Mouse (Mus musculus) retina, embryonic 14.5 days (tissue): ENCODE results near the gene Icam2.
A peak's percentile ranks its signal among the peaks of the same experiment; 100 is the strongest.
"Not testable (repeated sequence)": the region's sequence is repeated elsewhere in the genome, so short reads cannot be mapped to it uniquely, and the experiment has no call there.

Source experiments
- DNase-seq: peaks from one replicate; pipeline ENCODE4 v3.0.0-alpha.2; 2015; ENCODE audit warnings: low spot score

Icam2 gene

DNA sequence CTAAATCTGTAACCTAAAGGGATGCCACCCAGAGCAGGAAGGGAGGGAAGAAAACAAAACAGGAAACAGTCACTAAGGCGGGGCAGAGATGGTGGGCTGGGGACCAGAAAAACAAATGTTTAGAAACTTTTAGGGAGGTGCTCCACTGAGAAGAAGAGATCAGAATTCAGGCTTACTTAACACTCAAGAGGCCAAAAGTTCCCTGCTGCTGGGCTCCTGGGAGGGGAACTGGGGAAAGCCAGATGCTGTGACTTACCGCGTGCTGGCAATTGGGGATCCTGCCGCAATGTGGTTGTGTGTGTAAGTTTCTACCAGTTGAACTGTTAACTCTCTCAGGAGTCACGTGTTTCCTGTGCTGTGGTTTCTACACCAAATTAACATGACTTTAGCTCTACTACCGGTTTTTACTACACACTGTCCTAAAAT is at the start of gene Icam2:
Icam2 (minus strand) TSS at position 285 of the 426 bp plus-strand sequence.
- DNase-seq, result no peak

DNA sequence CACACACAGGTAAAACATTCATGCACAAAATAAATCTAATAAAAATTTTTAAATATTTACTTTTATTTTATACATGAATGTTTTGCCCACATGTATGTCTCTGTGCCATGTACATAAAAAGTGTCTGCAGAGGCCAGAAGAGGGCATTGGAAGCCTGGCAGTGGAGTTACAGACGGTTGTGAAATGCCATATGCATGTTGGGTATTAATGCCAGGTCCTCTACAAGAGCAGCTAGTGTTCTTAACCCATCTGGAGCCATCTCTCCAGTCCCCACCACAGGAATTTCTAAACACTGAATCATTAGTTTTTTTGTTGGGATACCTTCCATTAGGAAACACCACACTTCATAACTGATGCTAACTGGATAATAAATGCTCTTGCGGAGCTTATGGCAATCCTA is 49.7 kb upstream of the Icam2 start:
- DNase-seq, result no peak

DNA sequence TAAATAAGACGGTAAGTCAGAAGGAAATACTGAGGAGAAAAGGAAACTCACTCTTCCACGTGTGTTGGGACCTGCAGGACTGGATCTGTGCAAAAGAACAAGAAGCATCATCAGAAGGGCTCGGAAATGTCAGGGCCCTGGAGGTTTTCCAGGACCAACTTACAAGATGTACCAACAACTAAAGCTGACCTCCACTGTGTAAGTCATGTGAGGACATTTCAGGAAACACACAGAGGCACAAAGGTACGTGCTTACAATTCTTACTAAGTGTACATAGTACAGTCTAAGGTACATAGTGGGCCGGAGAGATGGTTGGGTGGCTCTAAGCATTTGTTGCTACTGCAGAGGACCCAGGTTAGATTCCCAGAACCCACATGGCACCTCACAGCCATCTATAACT is 49.2 kb upstream of the Icam2 start:
- DNase-seq, result no peak

DNA sequence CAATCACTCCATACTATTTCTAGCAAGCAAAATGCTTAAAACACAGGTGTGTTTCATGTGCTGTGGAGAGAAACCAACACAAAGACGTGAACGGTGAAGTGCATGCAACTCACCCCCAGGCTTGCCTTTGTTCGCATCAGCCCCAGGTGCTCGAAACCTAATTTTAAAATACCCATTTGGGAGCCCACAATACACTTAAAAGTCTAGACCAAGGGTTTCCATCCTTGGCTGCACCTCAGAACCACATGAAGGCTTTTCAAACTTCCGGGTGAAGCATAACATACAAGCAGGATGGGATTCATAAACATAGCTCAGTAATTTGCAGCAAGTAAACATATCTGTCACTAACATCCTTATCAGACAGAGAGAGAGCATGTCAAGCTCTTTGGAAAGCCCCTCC is 42.5 kb upstream of the Icam2 start:
- DNase-seq, result no peak

DNA sequence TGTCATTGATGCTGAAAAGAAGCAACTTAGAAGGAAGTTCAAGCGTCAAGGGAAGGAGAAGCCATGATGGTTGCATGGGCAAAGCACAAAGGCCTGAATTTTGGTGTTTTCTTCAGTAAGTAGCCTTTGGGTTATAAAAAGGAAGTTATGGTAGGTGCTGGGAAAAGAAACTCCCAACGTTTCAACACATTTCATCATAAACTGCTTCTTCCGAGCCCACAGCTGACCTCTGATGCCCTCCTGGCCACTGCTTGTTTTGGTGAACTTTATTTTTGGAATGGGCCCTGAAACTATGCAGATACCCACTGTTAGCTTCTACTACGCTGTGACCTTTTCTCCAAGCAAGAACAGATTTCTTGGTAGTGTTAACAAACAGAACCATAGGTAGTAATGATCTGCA is 41.8 kb upstream of the Icam2 start:
- no peak for DNase-seq

DNA sequence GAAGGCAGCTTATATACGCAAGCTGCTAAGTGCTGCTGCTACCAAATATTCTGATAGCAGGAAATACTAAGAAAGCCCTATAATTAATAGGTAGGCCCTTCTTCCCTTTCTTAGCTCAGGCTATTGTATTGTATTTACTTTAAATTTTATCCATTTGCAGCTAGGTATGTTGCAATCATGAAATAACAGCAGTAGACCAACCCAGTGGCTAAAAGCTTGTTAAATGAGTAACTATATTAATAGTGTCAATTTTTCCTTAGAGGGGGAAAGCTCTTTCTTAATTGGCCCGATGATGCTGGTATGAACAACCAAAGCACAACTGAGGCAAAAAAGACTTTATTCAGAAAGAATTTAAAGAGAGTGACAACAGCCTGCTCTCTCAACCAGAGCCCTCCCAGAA is 40.7 kb upstream of the Icam2 start:
- no peak for DNase-seq

DNA sequence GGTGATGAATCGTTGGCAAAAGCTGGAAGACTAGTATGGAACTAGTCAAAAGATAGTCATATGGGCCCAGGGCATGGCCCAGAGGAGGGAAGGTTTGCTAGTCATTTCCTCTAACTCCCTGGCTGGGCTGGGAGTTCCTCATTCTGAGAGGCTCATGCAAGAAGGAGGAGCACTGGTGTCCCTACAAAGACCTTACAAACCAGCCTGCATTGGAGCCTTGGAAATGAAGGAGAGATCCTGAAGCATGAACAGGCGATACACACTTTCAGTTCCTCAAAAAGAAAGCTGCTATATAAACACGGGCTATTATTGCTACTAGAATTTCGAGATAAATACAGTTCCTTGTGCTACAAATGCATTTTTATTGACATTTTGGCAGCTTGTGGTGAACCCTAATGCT is 40.2 kb upstream of the Icam2 start:
- DNase-seq, result no peak

DNA sequence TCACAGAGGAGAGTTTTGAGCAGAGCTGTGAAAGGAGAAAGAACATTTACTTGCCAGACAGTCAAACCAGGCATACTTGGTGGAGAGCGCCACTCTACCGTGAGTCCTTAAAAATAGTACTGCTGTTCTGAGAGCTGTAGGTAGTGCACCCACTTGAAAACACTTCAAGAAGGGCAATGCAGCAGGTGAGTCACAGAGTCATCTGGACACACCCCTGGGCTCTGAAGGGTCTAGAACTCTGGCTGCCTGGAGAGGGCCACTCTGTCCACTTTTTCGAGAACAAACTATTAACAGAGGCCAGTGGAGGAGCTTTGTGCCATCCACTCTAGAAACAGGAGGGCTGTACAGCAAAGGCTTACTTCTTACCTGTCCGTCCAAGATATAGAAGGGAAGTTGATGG is 38.6 kb upstream of the Icam2 start:
- no peak for DNase-seq

DNA sequence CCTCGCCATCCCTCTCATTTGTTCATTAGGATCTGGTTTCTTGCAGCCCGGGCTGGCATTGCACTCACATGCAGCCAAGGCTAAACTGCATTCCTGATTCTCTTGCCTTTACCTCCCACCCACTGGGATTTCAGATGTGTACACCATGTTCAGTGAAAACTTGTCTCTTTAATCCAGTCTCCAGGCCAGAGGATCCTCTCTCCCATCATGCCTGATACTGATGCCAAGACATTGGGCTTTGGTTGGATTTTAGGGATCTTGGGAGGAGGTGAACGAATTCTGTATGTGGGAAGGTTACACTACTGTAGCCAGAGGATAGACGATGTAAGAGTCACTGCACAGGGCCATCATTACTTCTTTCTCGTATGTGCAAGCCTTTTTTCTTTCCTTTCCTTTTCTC is 37.3 kb upstream of the Icam2 start:
- no peak for DNase-seq

DNA sequence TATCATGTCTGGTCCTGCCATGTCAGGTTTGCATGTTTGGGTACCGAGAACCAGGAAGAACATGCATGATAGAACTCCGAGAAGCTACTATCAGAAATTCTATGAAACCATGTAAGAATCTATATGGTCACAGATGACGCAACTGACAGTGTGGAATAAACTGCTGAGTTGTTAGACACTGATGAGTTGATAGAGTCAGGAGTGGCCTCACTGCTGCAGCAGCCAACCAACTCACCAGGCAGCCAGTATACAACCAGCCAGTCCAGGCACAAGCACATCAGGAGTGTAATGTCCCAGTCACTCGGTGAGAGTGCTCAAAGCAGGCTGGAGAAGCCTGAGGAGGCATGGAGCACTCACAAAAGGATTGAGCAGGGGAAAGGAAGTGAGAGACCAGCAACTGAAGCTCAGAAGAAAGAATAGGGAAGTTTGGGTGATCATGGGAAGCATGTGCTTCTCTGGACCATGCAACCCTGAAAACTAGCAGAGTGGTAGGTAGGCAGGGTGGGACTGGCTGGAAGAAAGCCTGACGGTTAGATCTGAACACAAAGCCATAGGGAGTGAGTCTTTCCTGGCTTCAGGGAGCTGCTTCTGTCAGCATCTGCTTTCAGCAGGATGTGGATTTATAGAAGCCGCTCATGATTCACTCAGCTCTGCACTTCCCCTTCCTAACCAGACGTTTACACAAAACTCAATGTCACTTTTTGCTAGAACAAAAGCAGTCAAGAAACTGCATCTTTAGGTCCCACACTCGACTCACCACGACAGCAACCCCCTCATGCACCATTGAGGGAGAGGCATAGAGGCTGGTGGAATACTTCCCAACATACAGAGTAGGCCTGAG is 31.6 kb upstream of the Icam2 start:
- DNase-seq, result no peak

DNA sequence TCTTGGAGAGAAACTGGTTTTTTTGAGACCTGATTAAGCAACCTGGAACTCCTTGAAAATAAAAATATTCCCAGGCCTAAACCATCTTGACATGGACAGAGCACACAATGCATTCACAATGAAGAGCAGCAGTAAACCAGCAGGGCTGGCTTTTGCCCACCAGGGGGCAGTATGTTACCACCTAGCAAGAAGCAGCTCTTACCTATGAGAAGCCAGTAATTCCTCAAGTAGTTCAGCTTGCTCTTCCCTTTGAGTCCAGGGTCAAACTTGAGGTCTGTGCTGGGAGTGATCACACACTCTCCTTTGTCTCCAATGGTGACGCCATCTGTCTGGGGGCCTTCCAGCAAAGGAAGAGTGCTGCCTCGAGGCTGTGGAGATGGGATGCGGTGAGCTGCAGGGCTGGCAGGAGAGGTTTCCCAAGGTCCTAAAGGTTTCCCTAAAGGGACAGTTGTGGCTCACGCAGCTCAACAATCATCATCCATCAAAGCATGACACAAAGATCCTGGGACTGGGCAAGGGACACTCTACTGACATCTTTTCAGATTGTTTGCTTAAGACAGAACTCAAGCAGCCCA is 30.8 kb upstream of the Icam2 start:
- DNase-seq, result peak; percentile 94

DNA sequence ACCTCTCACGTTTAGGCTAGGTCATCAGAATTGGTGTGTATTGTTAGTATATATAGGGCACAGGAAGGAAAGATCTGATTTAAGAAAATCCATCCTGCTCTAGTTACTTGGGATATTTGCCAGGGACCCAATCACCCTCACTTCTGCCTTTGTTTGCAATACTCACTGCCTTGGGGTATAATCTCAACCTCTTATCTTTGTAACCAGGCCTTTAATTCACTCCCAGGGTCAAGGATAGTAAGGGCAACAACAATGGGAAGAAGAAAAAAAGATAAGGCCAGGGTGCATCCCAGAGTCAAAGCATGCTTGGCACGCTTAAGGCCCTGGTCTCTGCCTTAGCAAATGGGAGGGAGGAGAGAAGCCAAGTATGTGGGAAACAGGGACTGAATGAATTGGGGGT is 30.0 kb upstream of the Icam2 start:
- DNase-seq, result no peak

DNA sequence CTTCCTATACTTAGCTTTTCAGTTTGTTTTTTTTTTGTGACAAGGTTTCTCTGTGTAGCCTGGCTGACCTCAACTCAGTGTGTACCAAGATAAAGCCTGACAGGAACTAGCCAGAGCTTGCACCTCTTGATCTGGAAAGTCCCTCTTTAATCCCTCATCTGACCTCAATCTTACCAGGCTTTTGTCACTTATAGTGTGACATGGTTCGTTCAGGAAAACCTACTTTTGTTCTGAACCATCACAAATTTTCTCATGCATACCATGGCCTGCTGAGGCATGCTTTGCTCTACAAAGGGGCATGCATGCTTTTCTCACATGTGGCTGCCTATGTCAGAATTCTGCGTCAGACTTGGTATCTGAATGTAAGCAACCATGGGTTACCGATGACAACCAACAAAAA is 28.5 kb upstream of the Icam2 start:
- DNase-seq, result no peak

DNA sequence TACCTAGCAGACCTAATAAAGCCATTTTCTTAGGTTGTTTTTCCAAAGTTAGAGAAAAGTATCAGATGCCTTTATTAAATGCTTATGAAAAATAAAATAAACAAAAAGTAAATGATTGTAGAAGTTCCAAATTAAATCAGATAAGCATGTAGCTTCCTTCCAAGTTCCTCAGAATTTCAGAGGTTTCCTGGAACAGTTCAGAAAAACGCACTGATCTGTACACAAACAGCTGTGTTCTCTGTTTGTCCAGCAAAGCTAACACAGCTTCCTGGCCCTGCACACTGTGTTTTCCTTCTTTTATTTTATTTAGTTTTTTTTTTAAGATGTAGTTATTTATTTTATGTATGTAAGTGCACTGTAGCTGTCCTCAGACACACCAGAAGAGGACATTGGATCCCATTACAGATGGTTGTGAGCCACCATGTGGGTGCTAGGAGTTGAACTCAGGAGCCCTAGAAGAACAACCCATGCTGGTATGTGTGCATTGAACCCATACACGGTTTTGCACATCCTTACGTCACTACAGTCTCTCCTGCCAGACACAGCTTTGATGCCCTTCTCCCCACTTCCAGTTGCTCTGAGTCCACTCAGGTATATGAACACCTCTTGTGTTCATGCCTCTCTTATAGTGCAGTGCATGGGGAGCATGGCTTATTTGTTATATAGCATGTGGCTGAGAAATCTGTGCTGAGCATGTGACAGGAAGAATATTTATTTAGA is 24.9 kb upstream of the Icam2 start:
- DNase-seq, result no peak

DNA sequence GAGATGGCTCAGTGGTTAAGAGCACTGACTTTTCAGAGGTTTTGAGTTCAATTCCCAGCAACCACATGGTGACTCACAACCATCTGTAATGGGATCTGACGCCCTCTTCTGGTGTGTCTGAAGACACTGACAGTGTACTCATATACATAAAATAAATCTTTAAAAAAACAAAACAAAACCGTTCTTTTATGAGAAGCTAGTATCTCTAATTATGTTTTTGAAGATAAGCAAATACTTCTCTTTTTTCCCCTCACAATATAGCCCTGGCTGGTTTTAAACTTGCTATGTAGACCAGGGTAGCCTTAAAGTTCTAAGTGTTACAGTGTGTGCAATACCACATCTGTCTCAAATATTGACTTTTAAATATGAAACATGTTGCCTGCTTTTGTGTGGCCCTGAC is 23.3 kb upstream of the Icam2 start:
- no peak for DNase-seq

DNA sequence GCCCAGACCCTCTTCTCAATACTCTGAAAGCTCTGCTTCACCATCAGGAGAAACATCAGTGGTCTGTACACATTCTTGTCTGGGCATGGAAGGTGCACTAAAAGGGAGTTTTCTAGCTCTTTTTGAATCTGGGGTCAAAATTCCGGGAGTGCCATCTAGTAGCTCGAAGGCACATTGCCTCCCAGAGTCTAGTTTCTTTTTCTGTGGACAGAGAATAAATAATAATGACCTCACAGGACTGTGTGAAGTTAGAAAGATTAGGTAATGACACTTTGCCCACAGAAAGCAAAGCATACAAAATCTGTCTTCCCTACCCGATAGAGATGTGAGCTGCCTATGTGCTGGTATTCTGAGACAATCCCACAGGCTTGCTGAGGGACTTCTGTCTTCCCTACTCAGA is 22.6 kb upstream of the Icam2 start:
- no peak for DNase-seq

DNA sequence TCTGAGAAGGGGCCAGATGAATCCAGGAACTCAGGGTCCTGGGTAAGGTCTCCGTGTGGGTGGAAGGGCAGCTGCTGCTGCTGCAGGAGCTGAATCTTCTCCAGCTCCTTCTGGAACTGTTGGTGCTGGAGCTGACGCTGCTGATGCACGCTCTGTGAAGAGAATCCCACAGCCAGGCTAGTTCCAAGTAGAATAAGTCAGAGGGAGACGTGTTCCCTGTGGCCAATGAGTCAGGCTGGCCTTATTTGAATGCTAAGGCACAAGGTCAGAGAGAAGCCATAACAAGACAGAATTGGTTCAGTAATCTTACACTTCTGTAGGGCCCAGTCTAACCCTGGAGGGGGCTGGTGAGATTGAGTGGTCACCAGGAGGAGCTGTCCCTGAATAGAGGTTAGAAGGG is 22.1 kb upstream of the Icam2 start:
- DNase-seq, result no peak

DNA sequence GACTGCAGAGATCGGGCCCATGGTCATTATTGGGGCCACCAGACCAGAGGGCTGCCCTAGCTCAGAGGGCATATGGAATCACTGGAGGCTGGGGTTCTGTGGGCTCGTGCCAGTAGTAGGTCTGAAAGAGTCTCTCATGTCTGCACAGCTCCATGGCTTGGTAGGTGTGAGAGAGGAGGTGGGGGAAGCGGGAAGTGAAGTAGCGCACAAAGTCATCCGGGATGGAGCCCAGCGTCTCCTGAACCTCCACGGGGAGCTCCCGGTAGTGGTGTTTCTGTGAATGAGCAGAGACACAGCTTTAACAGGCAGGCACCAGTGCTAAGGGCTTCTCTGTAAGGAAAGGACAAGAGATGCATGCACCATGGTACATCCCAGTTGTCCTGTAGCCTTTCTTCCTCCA is 10.6 kb upstream of the Icam2 start:
- DNase-seq, result no peak

DNA sequence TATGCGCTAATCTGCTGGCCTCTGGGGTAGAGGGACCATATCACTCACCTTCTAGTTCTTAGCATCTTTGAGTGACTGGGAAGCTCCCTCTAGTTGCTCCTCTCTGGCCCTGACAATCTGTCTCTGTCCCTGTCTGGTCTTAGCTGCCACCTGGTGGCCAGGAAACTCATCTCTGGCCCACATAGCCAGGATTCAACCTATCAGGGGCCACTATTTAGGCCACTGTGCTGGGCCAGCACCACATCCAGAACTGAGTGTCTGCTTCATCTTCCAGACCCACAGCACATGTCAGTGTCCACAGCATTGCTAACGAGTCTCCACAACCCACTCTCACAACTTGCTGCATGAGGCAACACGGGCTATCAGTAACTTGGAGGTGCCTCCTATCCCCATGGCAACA is 9.8 kb upstream of the Icam2 start:
- peak; percentile 35 for DNase-seq

DNA sequence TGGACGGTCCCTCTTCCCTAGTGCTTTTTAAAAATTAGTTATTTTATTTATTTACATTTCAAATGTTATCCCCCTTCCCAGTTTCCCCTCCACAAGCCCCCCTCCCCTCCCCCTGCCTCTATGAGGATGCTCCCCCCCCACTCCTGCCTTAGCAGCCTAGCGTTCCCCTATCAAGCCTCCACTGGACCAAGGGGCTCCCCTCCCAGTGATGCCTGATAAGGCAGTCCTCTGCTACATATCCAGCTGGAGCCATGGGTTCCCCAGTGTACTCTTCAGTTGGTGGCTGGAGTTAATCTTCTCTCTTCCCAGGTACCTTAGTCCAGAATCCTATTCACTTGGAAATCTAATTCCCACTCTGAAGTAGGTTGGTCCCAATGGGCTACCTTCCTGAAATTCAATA is 6.2 kb upstream of the Icam2 start:
- DNase-seq, result not testable (repeated sequence)

DNA sequence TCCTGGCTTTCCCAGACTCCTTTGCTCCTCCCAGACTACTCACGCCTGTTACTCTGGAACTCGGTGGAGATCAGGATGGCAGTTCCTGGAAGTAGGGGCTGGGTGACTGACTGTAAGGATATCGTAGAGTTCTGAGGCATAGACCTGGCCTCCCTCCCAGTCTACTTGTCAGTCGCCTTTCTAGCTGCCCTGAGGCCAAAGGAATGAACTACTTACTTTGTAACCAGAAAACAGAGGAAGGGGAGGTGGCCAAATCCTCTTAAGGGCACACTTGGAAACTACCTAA is 5.4 kb upstream of the Icam2 start:
- no peak for DNase-seq

DNA sequence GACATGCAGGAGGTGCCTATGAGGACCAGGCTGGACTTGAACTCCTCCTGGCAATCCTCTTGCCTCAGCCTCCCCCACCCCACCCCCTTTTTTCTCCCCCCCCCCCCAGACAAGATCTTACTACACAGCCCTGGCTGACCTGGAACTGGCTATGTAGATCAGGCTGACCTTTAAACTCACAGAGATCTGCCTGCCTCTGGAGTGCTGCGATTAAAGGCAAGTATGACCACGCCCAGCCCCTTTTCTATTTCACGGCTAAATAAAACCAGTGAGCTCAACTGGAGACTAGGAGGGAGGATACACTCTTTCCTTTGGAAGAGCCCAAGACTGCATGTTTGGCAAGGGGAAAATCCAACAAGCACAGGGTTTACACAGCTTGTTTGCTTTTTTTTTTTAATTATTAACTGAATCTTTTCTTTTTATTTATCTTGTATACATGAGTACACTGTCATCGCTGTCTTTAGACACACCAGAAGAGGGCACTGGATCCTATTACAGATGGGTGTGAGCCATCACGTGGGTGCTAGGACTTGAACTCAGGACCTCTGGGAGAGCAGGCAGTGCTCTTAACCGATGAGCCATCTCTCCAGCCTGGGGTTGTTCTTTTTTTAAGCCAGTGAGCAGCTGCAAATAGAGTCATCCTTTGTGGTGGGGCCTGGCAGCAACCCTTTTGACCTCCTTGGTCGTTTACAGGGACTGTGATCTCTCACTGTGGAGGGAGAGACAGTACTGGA is 4.9 kb upstream of the Icam2 start:
- DNase-seq, result no peak
